Mouse (Mus musculus): ENCODE measurements around the gene Bpi. TPM values are rescaled to one million over a fixed set of nuclear protein-coding genes. Genes with fewer than 3 reads are reported as not detected.
A peak's percentile ranks its signal among the peaks of the same experiment; 100 is the strongest.

Gene Bpi
- total RNA-seq (2021) (not detected), polyA plus RNA-seq (2012; rRNA removed) (not detected in 2 replicates)
- long read RNA-seq: 0 reads

GRCm38 (mm10) chr2:158258005-158258418 is at the start of gene Bpi:
Bpi (plus strand) TSS chr2:158258094.
- no peak for DNase-seq

- DNase-seq: no peak
Measured at GRCm38 (mm10) chr2:158209776-158210175, 48.1 kb upstream of the Bpi start.

DNA sequence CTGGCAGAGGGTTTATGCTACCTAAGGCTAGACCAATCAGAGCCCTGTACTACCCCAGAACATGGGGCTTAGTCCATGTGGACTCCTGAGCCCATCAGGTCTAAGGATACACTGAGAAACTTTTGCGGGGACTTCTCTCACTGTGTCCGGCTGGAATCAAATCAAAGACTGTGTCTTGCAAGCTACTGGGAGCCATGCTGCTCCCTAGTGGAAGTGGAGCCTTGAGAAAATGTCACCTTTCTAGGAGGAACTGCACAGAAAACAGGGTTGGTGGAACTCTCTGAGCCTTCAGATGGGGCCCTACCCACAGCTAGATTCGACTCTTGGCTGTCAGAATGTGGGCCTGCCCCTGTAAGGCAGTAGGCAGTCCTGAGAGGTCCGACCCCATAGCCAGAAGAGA is 47.4 kb upstream of the Bpi start:
- no peak for DNase-seq

DNA sequence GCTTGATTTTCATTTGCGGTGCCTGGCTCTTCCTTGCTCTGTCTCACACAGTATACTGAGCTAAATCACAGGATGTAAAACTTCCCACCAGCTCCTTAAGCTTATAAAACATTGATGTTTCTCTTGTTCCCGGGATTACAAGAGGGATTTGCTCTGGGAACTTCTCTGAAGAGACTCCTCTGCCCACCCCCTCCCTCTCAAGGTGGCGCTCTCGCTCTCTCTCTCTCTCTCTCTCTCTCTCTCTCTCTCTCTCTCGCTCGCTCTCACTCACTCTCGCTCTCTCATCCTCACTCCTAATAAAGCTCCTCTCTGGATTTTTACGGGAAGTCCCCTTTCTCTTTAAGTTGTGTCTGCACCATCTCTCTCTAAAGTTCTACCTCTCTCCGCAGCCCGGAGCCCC is 46.9 kb upstream of the Bpi start:
- DNase-seq: no peak

- no peak for DNase-seq
Measured at GRCm38 (mm10) chr2:158211764-158212471, 46.0 kb upstream of the Bpi start.

- no peak for DNase-seq
Measured at GRCm38 (mm10) chr2:158215283-158216117, 42.4 kb upstream of the Bpi start.

- no peak for DNase-seq
Measured at GRCm38 (mm10) chr2:158216510-158216909, 41.4 kb upstream of the Bpi start.

- DNase-seq: no peak
Measured at GRCm38 (mm10) chr2:158219562-158219961, 38.3 kb upstream of the Bpi start.

DNA sequence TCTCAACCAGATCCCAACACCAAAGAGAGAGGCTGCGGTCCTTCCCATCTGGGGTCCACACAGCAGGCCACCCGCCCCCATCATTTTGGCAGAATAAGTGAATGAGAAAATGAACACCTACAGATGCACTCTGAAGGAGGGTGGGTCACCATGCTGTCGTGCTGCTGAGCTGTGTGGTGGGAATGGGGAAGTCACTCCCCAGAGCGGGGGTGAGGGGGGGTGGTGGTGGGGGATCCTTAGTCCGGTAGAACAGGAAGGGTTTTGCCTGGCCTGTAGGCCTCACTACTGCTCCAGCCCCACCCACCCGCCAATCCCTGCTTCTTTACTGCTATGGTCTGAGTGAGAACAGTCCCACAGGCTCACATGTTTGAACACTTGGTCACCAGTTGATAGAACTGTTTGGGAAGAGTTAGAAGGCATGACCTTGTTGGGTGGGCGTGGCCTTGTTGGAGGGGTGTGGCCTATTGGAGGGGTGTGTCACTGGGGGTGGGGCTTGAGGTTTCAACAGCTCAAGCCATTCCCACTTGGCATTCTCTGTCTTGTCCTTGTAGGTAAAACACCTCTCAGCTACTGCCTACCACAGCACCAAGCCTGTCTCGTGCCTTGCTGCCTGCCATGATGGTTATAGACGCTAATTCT is 36.3 kb upstream of the Bpi start:
- no peak for DNase-seq

- no peak for DNase-seq
Measured at GRCm38 (mm10) chr2:158222664-158223063, 35.2 kb upstream of the Bpi start.

GRCm38 (mm10) chr2:158223497-158223896 is 34.4 kb upstream of the Bpi start:
- DNase-seq: no peak

DNA sequence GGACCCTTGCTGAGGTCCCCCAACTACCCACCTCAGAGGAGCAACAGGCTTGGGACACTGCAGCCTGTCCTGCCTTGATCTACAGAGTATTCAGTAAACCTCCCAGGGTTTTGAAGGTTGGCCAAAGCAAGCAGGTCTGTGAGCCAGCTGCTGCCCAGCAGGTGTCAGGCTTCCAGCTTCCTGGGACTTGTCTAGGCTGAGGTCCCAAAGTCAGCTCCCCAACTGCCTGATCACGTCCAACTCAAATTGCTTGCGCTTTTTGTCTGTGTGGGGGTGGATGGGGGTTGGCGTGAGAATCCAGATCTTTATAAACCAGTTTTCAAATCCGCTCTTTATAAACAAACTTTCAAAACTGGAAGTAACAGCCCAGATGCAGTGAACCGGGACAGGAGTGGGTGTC is 32.6 kb upstream of the Bpi start:
- DNase-seq: peak; percentile 54

- DNase-seq: peak; percentile 29
Measured at GRCm38 (mm10) chr2:158228670-158229502, 29.0 kb upstream of the Bpi start, which contains the start of gene D630003M21Rik. D630003M21Rik (minus strand) TSS chr2:158229222.

DNA sequence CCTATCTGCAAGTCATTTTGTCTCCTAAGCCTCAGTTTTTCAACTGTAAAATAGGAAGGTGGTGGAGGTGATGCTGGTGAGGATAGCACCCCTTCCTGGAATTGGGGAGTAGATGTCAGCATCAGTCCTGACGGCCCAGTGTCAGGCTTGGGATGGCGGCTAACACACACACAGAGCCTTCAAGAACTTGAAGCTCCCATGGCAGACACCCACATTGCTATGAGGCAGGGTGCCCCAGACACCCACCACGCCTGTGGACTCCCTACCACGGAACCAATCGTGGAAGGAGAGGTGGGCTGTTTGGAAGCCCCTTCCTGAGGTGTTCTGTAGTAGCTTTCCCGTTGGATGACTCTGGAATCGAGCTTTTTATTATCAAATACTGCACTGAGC is 28.4 kb upstream of the Bpi start:
- no peak for DNase-seq

DNA sequence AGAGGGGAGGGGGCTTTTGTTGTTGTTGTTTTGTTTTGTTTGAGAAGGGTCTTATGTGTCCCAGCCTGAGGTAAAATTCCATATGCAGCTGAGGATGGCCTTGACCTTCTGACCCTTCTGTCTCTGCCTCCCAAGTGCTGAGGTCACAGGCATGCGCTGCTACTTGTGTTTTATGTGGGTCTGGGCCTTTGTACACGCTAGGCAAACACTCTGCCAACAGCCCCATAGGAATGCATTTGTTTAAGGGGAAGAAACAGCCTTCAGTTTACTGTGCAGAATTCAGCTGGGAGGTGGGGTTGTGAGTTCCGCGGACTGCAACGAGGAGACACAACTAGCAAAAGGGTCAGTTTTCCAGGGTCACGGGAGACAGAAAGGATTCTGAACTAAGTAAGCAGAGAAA is 27.3 kb upstream of the Bpi start:
- DNase-seq: no peak

DNA sequence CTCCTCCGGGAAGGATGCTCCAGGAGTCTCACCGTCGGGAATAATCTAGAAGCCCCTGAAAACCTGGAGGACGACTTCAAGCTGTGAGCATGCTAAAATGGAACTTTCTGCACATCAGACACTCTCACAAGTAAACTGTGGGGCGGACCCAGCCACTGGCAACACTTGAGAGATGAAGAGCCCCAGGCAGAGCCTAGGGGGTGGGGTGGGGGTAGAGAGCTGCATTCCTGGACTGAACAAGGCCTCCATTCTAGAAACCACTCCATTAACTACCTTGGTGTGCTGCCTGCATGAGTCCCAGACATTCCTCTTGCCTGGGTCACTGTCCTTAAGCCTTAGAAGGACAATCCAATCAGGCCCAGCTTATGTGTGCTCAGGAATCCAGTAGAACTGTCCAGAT is 26.8 kb upstream of the Bpi start:
- no peak for DNase-seq

- no peak for DNase-seq
Measured at GRCm38 (mm10) chr2:158232414-158232813, 25.5 kb upstream of the Bpi start.

GRCm38 (mm10) chr2:158233106-158233505 is 24.8 kb upstream of the Bpi start:
- no peak for DNase-seq

GRCm38 (mm10) chr2:158236698-158237097 is 21.2 kb upstream of the Bpi start:
- DNase-seq: no peak

GRCm38 (mm10) chr2:158238101-158238500 is 19.8 kb upstream of the Bpi start:
- no peak for DNase-seq

GRCm38 (mm10) chr2:158241126-158241738 is 16.7 kb upstream of the Bpi start:
- no peak for DNase-seq
